Mouse (Mus musculus): Measurements from ENCODE around the gene Dynlt1f. TPM values are rescaled to one million over a fixed set of nuclear protein-coding genes. Genes with fewer than 3 reads are reported as not detected.
A peak's percentile ranks its signal among the peaks of the same experiment; 100 is the strongest.
"Not testable (repeated sequence)": the region's sequence is repeated elsewhere in the genome, so short reads cannot be mapped to it uniquely, and the experiment has no call there.

The Dynlt1f gene
- polyA plus RNA-seq, 1 experiment from 2014 or later: 186 TPM

GRCm38 (mm10) chr17:6691596-6691995, 35.9 kb upstream of the Dynlt1f start:
- H3K4me3 ChIP-seq (ENCODE audit: low read depth, low read length); H3K4me2 ChIP-seq (replicated peaks; ENCODE audit: low read depth); H3K27ac ChIP-seq (replicated peaks); ATAC-seq (ENCODE audit: low FRiP score, low TSS enrichment); H3K36me3 ChIP-seq (ENCODE audit: control insufficient read depth, insufficient read depth, low read length); H3K9me3 ChIP-seq (ENCODE audit: control insufficient read depth, low read length); H3K9ac ChIP-seq (ENCODE audit: low read length); H3K4me1 ChIP-seq (replicated peaks; ENCODE audit: control insufficient read depth, insufficient read depth); H3K27me3 ChIP-seq (ENCODE audit: control insufficient read depth, insufficient read depth, low read length): not testable (repeated sequence)
- DNase-seq (ENCODE audit: low spot score): peak; percentile 45
- peak; percentile 82 for TF ChIP-seq CTCF (IDR thresholded peaks at IDR 0.05; ENCODE audit: low read depth)
- 2% methylated on average over 2 of the region's 2 CpGs for WGBS

GRCm38 (mm10) chr17:6689344-6689743, 33.6 kb upstream of the Dynlt1f start:
- not testable (repeated sequence) for H3K4me2 ChIP-seq (replicated peaks; ENCODE audit: low read depth); H3K4me3 ChIP-seq (ENCODE audit: low read depth, low read length); H3K9me3 ChIP-seq (ENCODE audit: control insufficient read depth, low read length); H3K9ac ChIP-seq (ENCODE audit: low read length); ATAC-seq (ENCODE audit: low FRiP score, low TSS enrichment); H3K4me1 ChIP-seq (replicated peaks; ENCODE audit: control insufficient read depth, insufficient read depth); DNase-seq (ENCODE audit: low spot score); H3K36me3 ChIP-seq (ENCODE audit: control insufficient read depth, insufficient read depth, low read length); H3K27me3 ChIP-seq (ENCODE audit: control insufficient read depth, insufficient read depth, low read length); H3K27ac ChIP-seq (replicated peaks)
- WGBS: 91% methylated on average over 2 of the region's 4 CpGs

GRCm38 (mm10) chr17:6686299-6686971, 30.7 kb upstream of the Dynlt1f start:
- H3K4me1 ChIP-seq (replicated peaks; ENCODE audit: control insufficient read depth, insufficient read depth); H3K9me3 ChIP-seq (ENCODE audit: control insufficient read depth, low read length); H3K36me3 ChIP-seq (ENCODE audit: control insufficient read depth, insufficient read depth, low read length); H3K27ac ChIP-seq (replicated peaks); DNase-seq (ENCODE audit: low spot score); H3K4me2 ChIP-seq (replicated peaks; ENCODE audit: low read depth); H3K27me3 ChIP-seq (ENCODE audit: control insufficient read depth, insufficient read depth, low read length); ATAC-seq (ENCODE audit: low FRiP score, low TSS enrichment); H3K4me3 ChIP-seq (ENCODE audit: low read depth, low read length); H3K9ac ChIP-seq (ENCODE audit: low read length): not testable (repeated sequence)
- WGBS: 83% methylated on average over 2 of the region's 4 CpGs

GRCm38 (mm10) chr17:6685288-6685818, 29.7 kb upstream of the Dynlt1f start:
- peak; percentile 16; the same call in 1 of the 2 replicates for ATAC-seq (ENCODE audit: low FRiP score, low TSS enrichment)
- H3K4me3 ChIP-seq (ENCODE audit: low read depth, low read length); H3K4me1 ChIP-seq (replicated peaks; ENCODE audit: control insufficient read depth, insufficient read depth); H3K27me3 ChIP-seq (ENCODE audit: control insufficient read depth, insufficient read depth, low read length); H3K36me3 ChIP-seq (ENCODE audit: control insufficient read depth, insufficient read depth, low read length); H3K4me2 ChIP-seq (replicated peaks; ENCODE audit: low read depth); H3K9ac ChIP-seq (ENCODE audit: low read length); DNase-seq (ENCODE audit: low spot score); H3K9me3 ChIP-seq (ENCODE audit: control insufficient read depth, low read length); H3K27ac ChIP-seq (replicated peaks): not testable (repeated sequence)
- WGBS: 51% methylated on average over 2 of the region's 8 CpGs

GRCm38 (mm10) chr17:6684464-6685287, 29.0 kb upstream of the Dynlt1f start:
- WGBS: no CpG with 5 or more reads among the region's 4 CpGs
- not testable (repeated sequence) for H3K4me3 ChIP-seq (ENCODE audit: low read depth, low read length); H3K9ac ChIP-seq (ENCODE audit: low read length); H3K4me2 ChIP-seq (replicated peaks; ENCODE audit: low read depth); H3K27me3 ChIP-seq (ENCODE audit: control insufficient read depth, insufficient read depth, low read length); H3K4me1 ChIP-seq (replicated peaks; ENCODE audit: control insufficient read depth, insufficient read depth); DNase-seq (ENCODE audit: low spot score); H3K9me3 ChIP-seq (ENCODE audit: control insufficient read depth, low read length); H3K36me3 ChIP-seq (ENCODE audit: control insufficient read depth, insufficient read depth, low read length); H3K27ac ChIP-seq (replicated peaks)
- ATAC-seq (ENCODE audit: low FRiP score, low TSS enrichment): peak; percentile 81

GRCm38 (mm10) chr17:6683702-6684101, 28.0 kb upstream of the Dynlt1f start:
- not testable (repeated sequence) for H3K4me2 ChIP-seq (replicated peaks; ENCODE audit: low read depth); H3K4me3 ChIP-seq (ENCODE audit: low read depth, low read length); H3K36me3 ChIP-seq (ENCODE audit: control insufficient read depth, insufficient read depth, low read length); H3K9ac ChIP-seq (ENCODE audit: low read length); H3K4me1 ChIP-seq (replicated peaks; ENCODE audit: control insufficient read depth, insufficient read depth); H3K9me3 ChIP-seq (ENCODE audit: control insufficient read depth, low read length); ATAC-seq (ENCODE audit: low FRiP score, low TSS enrichment); DNase-seq (ENCODE audit: low spot score); H3K27ac ChIP-seq (replicated peaks); H3K27me3 ChIP-seq (ENCODE audit: control insufficient read depth, insufficient read depth, low read length)
- WGBS: no CpG with 5 or more reads among the region's 5 CpGs

- not testable (repeated sequence) for H3K4me3 ChIP-seq (ENCODE audit: low read depth, low read length); H3K27me3 ChIP-seq (ENCODE audit: control insufficient read depth, insufficient read depth, low read length); H3K9me3 ChIP-seq (ENCODE audit: control insufficient read depth, low read length); H3K27ac ChIP-seq (replicated peaks); H3K36me3 ChIP-seq (ENCODE audit: control insufficient read depth, insufficient read depth, low read length); DNase-seq (ENCODE audit: low spot score); ATAC-seq (ENCODE audit: low FRiP score, low TSS enrichment); H3K4me2 ChIP-seq (replicated peaks; ENCODE audit: low read depth); H3K4me1 ChIP-seq (replicated peaks; ENCODE audit: control insufficient read depth, insufficient read depth); H3K9ac ChIP-seq (ENCODE audit: low read length)
- 66% methylated on average over 4 of the region's 4 CpGs for WGBS
Observed at GRCm38 (mm10) chr17:6681721-6682120, 26.0 kb upstream of the Dynlt1f start.

- WGBS: no CpG with 5 or more reads among the region's 2 CpGs
- not testable (repeated sequence) for H3K9me3 ChIP-seq (ENCODE audit: control insufficient read depth, low read length); H3K9ac ChIP-seq (ENCODE audit: low read length); H3K27ac ChIP-seq (replicated peaks); H3K4me3 ChIP-seq (ENCODE audit: low read depth, low read length); H3K36me3 ChIP-seq (ENCODE audit: control insufficient read depth, insufficient read depth, low read length); H3K27me3 ChIP-seq (ENCODE audit: control insufficient read depth, insufficient read depth, low read length); H3K4me2 ChIP-seq (replicated peaks; ENCODE audit: low read depth); H3K4me1 ChIP-seq (replicated peaks; ENCODE audit: control insufficient read depth, insufficient read depth)
- DNase-seq (ENCODE audit: low spot score) (peak; percentile 17), ATAC-seq (ENCODE audit: low FRiP score, low TSS enrichment) (peak; percentile 73)
Observed at GRCm38 (mm10) chr17:6678063-6678462, 22.4 kb upstream of the Dynlt1f start.

GRCm38 (mm10) chr17:6674297-6674696, 18.6 kb upstream of the Dynlt1f start:
- ATAC-seq (ENCODE audit: low FRiP score, low TSS enrichment): peak; percentile 89
- not testable (repeated sequence) for H3K9me3 ChIP-seq (ENCODE audit: control insufficient read depth, low read length); H3K36me3 ChIP-seq (ENCODE audit: control insufficient read depth, insufficient read depth, low read length); H3K4me1 ChIP-seq (replicated peaks; ENCODE audit: control insufficient read depth, insufficient read depth); H3K9ac ChIP-seq (ENCODE audit: low read length); H3K4me2 ChIP-seq (replicated peaks; ENCODE audit: low read depth); H3K4me3 ChIP-seq (ENCODE audit: low read depth, low read length); H3K27me3 ChIP-seq (ENCODE audit: control insufficient read depth, insufficient read depth, low read length); H3K27ac ChIP-seq (replicated peaks)
- 40% methylated on average over 5 of the region's 5 CpGs for WGBS
- DNase-seq (ENCODE audit: low spot score): peak; percentile 21

Data from stomach, postnatal 0 days (tissue).